Mouse (Mus musculus) hindbrain, embryonic 12.5 days (tissue): ENCODE data around the gene Cobl. TPM values are rescaled to one million over a fixed set of nuclear protein-coding genes. Genes with fewer than 3 reads are reported as not detected.

Experiments used
- ATAC-seq: fragments of 200-750 bp; cut with Nextera tagmentation; 2 replicates; pipeline ENCODE4 v1.8.0; 2017; ENCODE audit warnings: moderate TSS enrichment; ENCODE audit not compliant: low FRiP score
- H3K27ac ChIP-seq: fragments of 300-500 bp; sonication (generic); 2 replicates; pipeline ENCODE4 v1.5.1; 2016; ENCODE audit warnings: mild to moderate bottlenecking
- H3K27me3 ChIP-seq: fragments of 300-500 bp; sonication (generic); 2 replicates; pipeline ENCODE4 v1.6.1; 2016; ENCODE audit warnings: mild to moderate bottlenecking
- H3K36me3 ChIP-seq: fragments of 300-500 bp; sonication (generic); 2 replicates; pipeline ENCODE4 v1.6.1; 2016; ENCODE audit warnings: mild to moderate bottlenecking
- H3K4me1 ChIP-seq: fragments of 300-500 bp; sonication (generic); 2 replicates; pipeline ENCODE4 v1.6.1; 2016
- H3K4me2 ChIP-seq: fragments of 300-500 bp; sonication (generic); replicated peaks from 2 replicates; pipeline ENCODE4 v1.6.1; 2016; ENCODE audit warnings: mild to moderate bottlenecking
- H3K4me3 ChIP-seq: fragments of 300-500 bp; sonication (generic); 2 replicates; pipeline ENCODE4 v1.5.1; 2016; ENCODE audit warnings: mild to moderate bottlenecking
- H3K9ac ChIP-seq: fragments of 300-500 bp; sonication (generic); 2 replicates; pipeline ENCODE4 v1.6.1; 2016; ENCODE audit warnings: mild to moderate bottlenecking, moderate library complexity
- H3K9me3 ChIP-seq: fragments of 300-500 bp; sonication (generic); replicated peaks from 2 replicates; pipeline ENCODE4 v1.6.1; 2016; ENCODE audit warnings: mild to moderate bottlenecking
- WGBS: fragments of 180-500 bp; shearing (Covaris S2); methylation state at CpG from one replicate; pipeline ENCODE4 v1.1.7; 2016; 5-methylcytosine and 5-hydroxymethylcytosine counted together
- polyA plus RNA-seq: library from polyadenylated mRNA; unstranded; fragments of >200 nt; fragmentation: Nextera tagmentation; extraction: Ambion mirVana; gene quantifications from 2 replicates; pipeline ENCODE4 v1.2.1, GENCODE M21; 2016

Gene Cobl
- polyA plus RNA-seq, 1 experiment from 2014 or later: 5.3 TPM

- 86% methylated on average over 4 of the region's 4 CpGs for WGBS
- Histone ChIP-seq H3K4me3 (no peak overlapping the region), H3K27me3 (no peaks in the 10 kb centered on the region), H3K4me1 (no peaks in the 10 kb centered on the region), H3K9ac (no peak overlapping the region), H3K4me2 (no peak overlapping the region), H3K27ac (no peak overlapping the region), H3K9me3 (no peaks in the 10 kb centered on the region), H3K36me3 (no peaks in the 10 kb centered on the region)
- ATAC-seq: no peak
Measured at GRCm38 (mm10) chr11:12442283-12442682, 22.5 kb downstream of the Cobl start.

GRCm38 (mm10) chr11:12435905-12436304, 28.9 kb downstream of the Cobl start:
- no peaks in the 10 kb centered on the region for H3K4me1 ChIP-seq
- no peak overlapping the region for H3K4me3 ChIP-seq
- no peak for ATAC-seq
- no peaks in the 10 kb centered on the region for H3K36me3 ChIP-seq
- H3K4me2 ChIP-seq: no peak overlapping the region
- H3K27me3 ChIP-seq: no peaks in the 10 kb centered on the region
- no peaks in the 10 kb centered on the region for H3K9me3 ChIP-seq
- no peak overlapping the region for H3K27ac ChIP-seq
- WGBS: 42% methylated on average over 3 of the region's 3 CpGs
- no peak overlapping the region for H3K9ac ChIP-seq

GRCm38 (mm10) chr11:12435018-12435417, 29.7 kb downstream of the Cobl start:
- no peaks in the 10 kb centered on the region for H3K36me3 ChIP-seq
- H3K4me2 ChIP-seq: no peak overlapping the region
- H3K4me1 ChIP-seq: 0 out of 2 replicates have a peak, but pooled peaks cover 2% of the 10 kb centered on the region
- ATAC-seq: peak; percentile 63
- 58% methylated on average over 4 of the region's 4 CpGs for WGBS
- H3K4me3 ChIP-seq: no peak overlapping the region
- no peak overlapping the region for H3K27ac ChIP-seq
- H3K9me3 ChIP-seq: no peaks in the 10 kb centered on the region
- H3K9ac ChIP-seq: no peak overlapping the region
- H3K27me3 ChIP-seq: no peaks in the 10 kb centered on the region

GRCm38 (mm10) chr11:12434597-12434996, 30.2 kb downstream of the Cobl start:
- Histone ChIP-seq H3K9ac (no peak overlapping the region), H3K27me3 (no peaks in the 10 kb centered on the region), H3K4me1 (peaks cover 6% of the 10 kb centered on the region; the same call in 1 of the 2 replicates), H3K4me2 (no peak overlapping the region), H3K4me3 (no peak overlapping the region), H3K9me3 (no peaks in the 10 kb centered on the region), H3K36me3 (no peaks in the 10 kb centered on the region), H3K27ac (no peak overlapping the region)
- WGBS: 68% methylated on average over 4 of the region's 4 CpGs
- ATAC-seq: peak; percentile 66

- Histone ChIP-seq H3K9me3 (no peaks in the 10 kb centered on the region), H3K4me3 (no peak overlapping the region), H3K9ac (no peak overlapping the region), H3K4me1 (peaks cover 6% of the 10 kb centered on the region; the same call in 1 of the 2 replicates), H3K27ac (no peak overlapping the region), H3K36me3 (no peaks in the 10 kb centered on the region), H3K4me2 (no peak overlapping the region), H3K27me3 (no peaks in the 10 kb centered on the region)
- WGBS: 74% methylated on average over 2 of the region's 2 CpGs
- ATAC-seq: no peak
Measured at GRCm38 (mm10) chr11:12431911-12432310, 32.8 kb downstream of the Cobl start.

- 20% methylated on average over 4 of the region's 4 CpGs for WGBS
- H3K4me3 ChIP-seq: no peak overlapping the region
- H3K9ac ChIP-seq: no peak overlapping the region
- H3K27me3 ChIP-seq: no peaks in the 10 kb centered on the region
- peak; percentile 55; the same call in 1 of the 2 replicates for ATAC-seq
- H3K4me1 ChIP-seq: peaks cover 6% of the 10 kb centered on the region; the same call in 1 of the 2 replicates
- H3K36me3 ChIP-seq: no peaks in the 10 kb centered on the region
- H3K4me2 ChIP-seq: no peak overlapping the region
- no peak overlapping the region; the same call in 1 of the 2 replicates for H3K27ac ChIP-seq
- no peaks in the 10 kb centered on the region for H3K9me3 ChIP-seq
Measured at GRCm38 (mm10) chr11:12430231-12431041, 34.3 kb downstream of the Cobl start.

GRCm38 (mm10) chr11:12426746-12427145, 38.0 kb downstream of the Cobl start:
- ATAC-seq: no peak
- no peak overlapping the region for H3K4me3 ChIP-seq
- H3K36me3 ChIP-seq: no peaks in the 10 kb centered on the region
- no peak overlapping the region for H3K4me2 ChIP-seq
- WGBS: 80% methylated on average over 5 of the region's 5 CpGs
- H3K27me3 ChIP-seq: no peaks in the 10 kb centered on the region
- no peaks in the 10 kb centered on the region for H3K9me3 ChIP-seq
- no peak overlapping the region for H3K27ac ChIP-seq
- peaks cover 6% of the 10 kb centered on the region; the same call in 1 of the 2 replicates for H3K4me1 ChIP-seq
- no peak overlapping the region for H3K9ac ChIP-seq

GRCm38 (mm10) chr11:12424205-12424604, 40.6 kb downstream of the Cobl start:
- Histone ChIP-seq H3K4me1 (no peaks in the 10 kb centered on the region), H3K4me2 (no peak overlapping the region), H3K9me3 (no peaks in the 10 kb centered on the region), H3K36me3 (no peaks in the 10 kb centered on the region), H3K27ac (no peak overlapping the region), H3K4me3 (no peak overlapping the region), H3K27me3 (no peaks in the 10 kb centered on the region), H3K9ac (no peak overlapping the region)
- 83% methylated on average over 2 of the region's 2 CpGs for WGBS
- ATAC-seq: no peak

- H3K27me3 ChIP-seq: no peaks in the 10 kb centered on the region
- ATAC-seq: no peak
- no peak overlapping the region for H3K4me3 ChIP-seq
- no peak overlapping the region for H3K9ac ChIP-seq
- no peaks in the 10 kb centered on the region for H3K36me3 ChIP-seq
- no peak overlapping the region for H3K4me2 ChIP-seq
- 94% methylated on average over 5 of the region's 5 CpGs for WGBS
- no peak overlapping the region for H3K27ac ChIP-seq
- no peaks in the 10 kb centered on the region for H3K4me1 ChIP-seq
- H3K9me3 ChIP-seq: no peaks in the 10 kb centered on the region
Measured at GRCm38 (mm10) chr11:12421183-12421582, 43.6 kb downstream of the Cobl start.

GRCm38 (mm10) chr11:12420146-12420545, 44.6 kb downstream of the Cobl start:
- no peak for ATAC-seq
- no peak overlapping the region for H3K27ac ChIP-seq
- 86% methylated on average over 3 of the region's 3 CpGs for WGBS

GRCm38 (mm10) chr11:12416899-12417298, 47.9 kb downstream of the Cobl start:
- H3K9ac ChIP-seq: no peak overlapping the region
- no peak overlapping the region for H3K27ac ChIP-seq
- H3K4me1 ChIP-seq: peaks cover 4% of the 10 kb centered on the region; the same call in 1 of the 2 replicates
- H3K36me3 ChIP-seq: no peaks in the 10 kb centered on the region
- no peaks in the 10 kb centered on the region for H3K27me3 ChIP-seq
- 83% methylated on average over 7 of the region's 7 CpGs for WGBS
- ATAC-seq: 0 out of 2 replicates have a peak, but pooled peaks have one; percentile 20
- H3K4me3 ChIP-seq: no peak overlapping the region
- no peaks in the 10 kb centered on the region for H3K9me3 ChIP-seq
- no peak overlapping the region for H3K4me2 ChIP-seq

More at GRCm38 (mm10) chr11:12420146-12420545, 44.6 kb downstream of the Cobl start:
- no peak overlapping the region for H3K4me2 ChIP-seq
- no peak overlapping the region for H3K9ac ChIP-seq
- no peaks in the 10 kb centered on the region for H3K27me3 ChIP-seq
- H3K36me3 ChIP-seq: no peaks in the 10 kb centered on the region
- H3K9me3 ChIP-seq: no peaks in the 10 kb centered on the region
- peaks cover 4% of the 10 kb centered on the region; the same call in 1 of the 2 replicates for H3K4me1 ChIP-seq
- no peak overlapping the region for H3K4me3 ChIP-seq

GRCm38 (mm10) chr11:12415329-12415728, 49.4 kb downstream of the Cobl start:
- WGBS: 23% methylated on average over 3 of the region's 3 CpGs
- Histone ChIP-seq H3K27me3 (no peaks in the 10 kb centered on the region), H3K4me1 (peaks cover 4% of the 10 kb centered on the region; the same call in 1 of the 2 replicates), H3K27ac (0 out of 2 replicates have a peak overlapping the region, but pooled peaks have one; percentile 48), H3K9me3 (no peaks in the 10 kb centered on the region), H3K9ac (no peak overlapping the region), H3K4me2 (no peak overlapping the region), H3K36me3 (no peaks in the 10 kb centered on the region), H3K4me3 (no peak overlapping the region)
- ATAC-seq: peak; percentile 95
